8 mouse cellular contexts compared by ENCODE assay signal in the genomic region with DNA sequence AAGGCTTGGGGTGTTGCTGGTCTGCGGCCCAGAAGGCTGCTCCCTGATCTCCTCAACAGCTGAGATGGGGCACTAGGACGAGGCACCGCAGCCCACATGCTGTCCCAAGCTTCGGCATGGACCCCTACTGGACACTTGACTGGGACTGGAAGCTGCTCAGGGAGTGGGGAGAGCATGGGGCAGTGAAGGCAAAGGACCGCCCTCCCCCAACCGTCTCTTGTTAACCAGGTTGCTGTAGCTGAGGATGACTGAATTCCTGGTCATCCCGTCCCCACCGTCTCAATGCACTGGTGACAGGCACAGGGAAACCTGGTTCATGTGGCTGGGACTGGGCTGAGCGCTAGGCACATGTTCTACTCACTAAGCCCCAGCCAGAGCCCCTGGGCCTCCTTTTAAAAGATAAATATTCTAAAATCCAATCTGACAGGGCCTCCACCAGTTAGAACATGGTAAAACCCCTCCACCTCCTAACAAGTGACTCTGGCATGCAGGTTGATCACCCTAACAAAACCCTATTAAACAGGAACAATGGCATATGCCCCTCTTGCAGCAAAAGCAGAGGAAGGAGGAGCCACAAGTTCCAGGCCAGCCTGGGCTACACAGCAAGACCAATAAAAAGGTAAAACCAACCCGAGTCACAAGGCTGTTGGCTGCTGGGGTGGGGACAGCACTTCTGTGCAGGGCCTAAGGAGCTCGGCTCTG. TPM values are rescaled to one million over a fixed set of nuclear protein-coding genes. Genes with fewer than 3 reads are reported as not detected.
DNase-seq lines count a peak whose midpoint lies in the region; ATAC-seq and TF ChIP-seq lines count a peak whose summit lies in the region.

No protein-coding gene starts in this region.

- no peak for ATAC-seq in kidney, embryonic 15.5 days (replicated peaks; ENCODE audit: low FRiP score)
- no peak for ATAC-seq in embryonic facial prominence, embryonic 11.5 days (replicated peaks; ENCODE audit: insufficient number of reproducible peaks, low FRiP score, low TSS enrichment, low read depth)
- ATAC-seq in intestine, embryonic 15.5 days: no peak

- H3K27ac ChIP-seq in kidney, embryonic 15.5 days: peak overlapping the region; percentile 100; the same call in 1 of the 2 replicates
- H3K27ac ChIP-seq in embryonic facial prominence, embryonic 11.5 days (replicated peaks; ENCODE audit: low read depth, low read length): no peak overlapping the region
- H3K27ac ChIP-seq in intestine, embryonic 15.5 days: peak overlapping the region; percentile 2; the same call in 1 of the 2 replicates

- TF ChIP-seq POLR2A in myocyte (IDR thresholded peaks at IDR 0.05; ENCODE audit: insufficient read length, low read depth): no peak

- no peak for DNase-seq in kidney, postnatal 14 days
- no peak for DNase-seq in embryonic facial prominence, embryonic 11.5 days (ENCODE audit: low spot score)
- DNase-seq in ovary, postnatal 36 days (ENCODE audit: low spot score): no peak
- no peak for DNase-seq in Muller cell, postnatal 12 days (ENCODE audit: inconsistent ontology term)
- DNase-seq in kidney, adult 8-10 months: no peak

- peak overlapping the region; percentile 95 for H3K9ac ChIP-seq in kidney, embryonic 15.5 days
- H3K9ac ChIP-seq in embryonic facial prominence, embryonic 11.5 days (replicated peaks; ENCODE audit: low read length): peak overlapping the region; percentile 96
- H3K9ac ChIP-seq in intestine, embryonic 15.5 days: peak overlapping the region; percentile 93; the same call in 1 of the 2 replicates

- peaks cover 65% of the 10 kb centered on the region for H3K36me3 ChIP-seq in kidney, embryonic 15.5 days
- H3K36me3 ChIP-seq in embryonic facial prominence, embryonic 11.5 days (replicated peaks; ENCODE audit: control insufficient read depth, insufficient read depth, low read depth, low read length): peaks cover 28% of the 10 kb centered on the region
- H3K36me3 ChIP-seq in intestine, embryonic 15.5 days: peaks cover 41% of the 10 kb centered on the region
- H3K36me3 ChIP-seq in myocyte (ENCODE audit: control insufficient read depth, insufficient read depth): peaks cover 19% of the 10 kb centered on the region

- H3K79me2 ChIP-seq in myocyte (ENCODE audit: control insufficient read depth, insufficient read depth): peaks cover 37% of the 10 kb centered on the region

- no peaks in the 10 kb centered on the region for H3K9me3 ChIP-seq in kidney, embryonic 15.5 days (replicated peaks)
- no peaks in the 10 kb centered on the region for H3K9me3 ChIP-seq in embryonic facial prominence, embryonic 11.5 days (replicated peaks; ENCODE audit: control insufficient read depth, low read length)
- no peaks in the 10 kb centered on the region for H3K9me3 ChIP-seq in intestine, embryonic 15.5 days

- no peak overlapping the region for H3ac ChIP-seq in myocyte (ENCODE audit: control insufficient read depth, insufficient read length)

- peaks cover 33% of the 10 kb centered on the region for H3K4me1 ChIP-seq in kidney, embryonic 15.5 days
- no peaks in the 10 kb centered on the region; the same call in 1 of the 2 replicates for H3K4me1 ChIP-seq in embryonic facial prominence, embryonic 11.5 days (ENCODE audit: control insufficient read depth, insufficient read depth, low read length)
- peaks cover 24% of the 10 kb centered on the region for H3K4me1 ChIP-seq in intestine, embryonic 15.5 days (replicated peaks)

- no peaks in the 10 kb centered on the region for H3K27me3 ChIP-seq in kidney, embryonic 15.5 days
- H3K27me3 ChIP-seq in embryonic facial prominence, embryonic 11.5 days (ENCODE audit: control insufficient read depth, insufficient read depth, low read length): no peaks in the 10 kb centered on the region
- no peaks in the 10 kb centered on the region for H3K27me3 ChIP-seq in intestine, embryonic 15.5 days (replicated peaks)
- H3K27me3 ChIP-seq in myocyte (ENCODE audit: control insufficient read depth, insufficient read depth, insufficient read length): no peaks in the 10 kb centered on the region

- WGBS in kidney, embryonic 15.5 days: 87% methylated on average over 11 of the region's 11 CpGs
- 91% methylated on average over 11 of the region's 11 CpGs for WGBS in embryonic facial prominence, embryonic 11.5 days
- WGBS in intestine, embryonic 15.5 days: 85% methylated on average over 11 of the region's 11 CpGs

- H3K4me2 ChIP-seq in kidney, embryonic 15.5 days: peak overlapping the region; percentile 86
- peak overlapping the region; percentile 64 for H3K4me2 ChIP-seq in embryonic facial prominence, embryonic 11.5 days (ENCODE audit: low read depth, low read length)
- peak overlapping the region; percentile 85 for H3K4me2 ChIP-seq in intestine, embryonic 15.5 days (replicated peaks)
- H3K4me2 ChIP-seq in myocyte (ENCODE audit: low read depth): peak overlapping the region; percentile 79

- H3K4me3 ChIP-seq in kidney, embryonic 15.5 days (replicated peaks): peak overlapping the region; percentile 85
- H3K4me3 ChIP-seq in embryonic facial prominence, embryonic 11.5 days (ENCODE audit: low read depth, low read length): peak overlapping the region; percentile 71
- peak overlapping the region; percentile 74 for H3K4me3 ChIP-seq in intestine, embryonic 15.5 days (replicated peaks)
- peak overlapping the region; percentile 36 for H3K4me3 ChIP-seq in myocyte

TF ChIP-seq in myocyte, 11 proteins besides CTCF, POLR2A, EP300 and RAD21:
- TF ChIP-seq TCF3 (IDR thresholded peaks at IDR 0.05; ENCODE audit: insufficient read length, low read depth) (no peak), TCF12 (IDR thresholded peaks at IDR 0.05; ENCODE audit: insufficient read depth, poor library complexity, severe bottlenecking) (no peak), USF1 (IDR thresholded peaks at IDR 0.05; ENCODE audit: low read depth) (no peak), E2F4 (IDR thresholded peaks at IDR 0.05; ENCODE audit: insufficient read depth) (no peak), SRF (IDR thresholded peaks at IDR 0.05; ENCODE audit: control insufficient read depth, insufficient read length, low read depth) (no peak), MYOG (IDR thresholded peaks at IDR 0.05; ENCODE audit: control insufficient read depth in 1 of 3, insufficient read depth in 1 of 3, insufficient read length in 2 of 3, low read depth in 2 of 3) (no peak), MAX (IDR thresholded peaks at IDR 0.05; ENCODE audit: low read depth) (no peak), POLR2AphosphoS2 (IDR thresholded peaks at IDR 0.05; ENCODE audit: insufficient read length, low read depth) (no peak), CEBPB (IDR thresholded peaks at IDR 0.05; ENCODE audit: insufficient read depth, poor library complexity, severe bottlenecking) (no peak), MYOD1 (IDR thresholded peaks at IDR 0.05; ENCODE audit: control insufficient read depth in 1 of 3, insufficient read length in 2 of 3, low read depth in 2 of 3) (no peak), REST (IDR thresholded peaks at IDR 0.05; ENCODE audit: insufficient read depth, insufficient read length) (no peak)

RNA-seq across cellular contexts. Expression of gene Mbd3, which starts 2.4 kb away (rescaled TPM):
- polyA plus RNA-seq in kidney, embryonic 15.5 days (2015; fragmentation: Nextera tagmentation; extraction: Ambion mirVana): 260 and 283 TPM in 2 replicates
- polyA plus RNA-seq in embryonic facial prominence, embryonic 11.5 days (2014; fragmentation: Nextera tagmentation; extraction: Ambion mirVana): 241 and 259 TPM in 2 replicates
- 180 and 201 TPM in 2 replicates for polyA plus RNA-seq in intestine, embryonic 15.5 days (2015; fragmentation: Nextera tagmentation; extraction: Ambion mirVana)
- polyA plus RNA-seq in myocyte (2012; fragmentation: generic; extraction: Trizol): 190 TPM

RNA-seq across cellular contexts. Expression of gene Mex3d, which starts 9.5 kb away (rescaled TPM):
- 7.1 and 8.4 TPM in 2 replicates for polyA plus RNA-seq in kidney, embryonic 15.5 days (2015; fragmentation: Nextera tagmentation; extraction: Ambion mirVana)
- polyA plus RNA-seq in embryonic facial prominence, embryonic 11.5 days (2014; fragmentation: Nextera tagmentation; extraction: Ambion mirVana): 10.3 and 12.9 TPM in 2 replicates
- polyA plus RNA-seq in intestine, embryonic 15.5 days (2015; fragmentation: Nextera tagmentation; extraction: Ambion mirVana): 5.5 and 6.9 TPM in 2 replicates
- 29.6 TPM for polyA plus RNA-seq in myocyte (2012; fragmentation: generic; extraction: Trizol)

RNA-seq across cellular contexts. Expression of gene Uqcr11, which starts 9.7 kb away (rescaled TPM):
- polyA plus RNA-seq in kidney, embryonic 15.5 days (2015; fragmentation: Nextera tagmentation; extraction: Ambion mirVana): 790 and 798 TPM in 2 replicates
- 377 and 460 TPM in 2 replicates for polyA plus RNA-seq in embryonic facial prominence, embryonic 11.5 days (2014; fragmentation: Nextera tagmentation; extraction: Ambion mirVana)
- 890 and 1,161 TPM in 2 replicates for polyA plus RNA-seq in intestine, embryonic 15.5 days (2015; fragmentation: Nextera tagmentation; extraction: Ambion mirVana)
- polyA plus RNA-seq in myocyte (2012; fragmentation: generic; extraction: Trizol): 1,247 TPM

RNA-seq across cellular contexts. Expression of gene Tcf3, which starts 36.5 kb away (rescaled TPM):
- polyA plus RNA-seq in kidney, embryonic 15.5 days (2015; fragmentation: Nextera tagmentation; extraction: Ambion mirVana): 130 and 138 TPM in 2 replicates
- polyA plus RNA-seq in embryonic facial prominence, embryonic 11.5 days (2014; fragmentation: Nextera tagmentation; extraction: Ambion mirVana): 174 and 178 TPM in 2 replicates
- polyA plus RNA-seq in intestine, embryonic 15.5 days (2015; fragmentation: Nextera tagmentation; extraction: Ambion mirVana): 91.7 and 94.2 TPM in 2 replicates
- polyA plus RNA-seq in myocyte (2012; fragmentation: generic; extraction: Trizol): 67.5 TPM

RNA-seq across cellular contexts. Expression of gene Plk5, which starts 40.7 kb away (rescaled TPM):
- 0.67 and 0.70 TPM in 2 replicates for polyA plus RNA-seq in kidney, embryonic 15.5 days (2015; fragmentation: Nextera tagmentation; extraction: Ambion mirVana)
- polyA plus RNA-seq in embryonic facial prominence, embryonic 11.5 days (2014; fragmentation: Nextera tagmentation; extraction: Ambion mirVana): 0.26 and 0.52 TPM in 2 replicates
- 0.32 and 0.63 TPM in 2 replicates for polyA plus RNA-seq in intestine, embryonic 15.5 days (2015; fragmentation: Nextera tagmentation; extraction: Ambion mirVana)
- 0.05 TPM for polyA plus RNA-seq in myocyte (2012; fragmentation: generic; extraction: Trizol)
